Mouse (Mus musculus) fibroblast of lung, adult 2 months (primary cell): ENCODE results near the gene Atg4a-ps.
"Not testable (repeated sequence)": the region's sequence is repeated elsewhere in the genome, so short reads cannot be mapped to it uniquely, and the experiment has no call there.

ENCODE experiments used
- DNase-seq: peaks from one replicate; pipeline ENCODE4 v3.0.0-alpha.2; 2011; ENCODE audit warnings: low read depth

Atg4a-ps gene

DNA sequence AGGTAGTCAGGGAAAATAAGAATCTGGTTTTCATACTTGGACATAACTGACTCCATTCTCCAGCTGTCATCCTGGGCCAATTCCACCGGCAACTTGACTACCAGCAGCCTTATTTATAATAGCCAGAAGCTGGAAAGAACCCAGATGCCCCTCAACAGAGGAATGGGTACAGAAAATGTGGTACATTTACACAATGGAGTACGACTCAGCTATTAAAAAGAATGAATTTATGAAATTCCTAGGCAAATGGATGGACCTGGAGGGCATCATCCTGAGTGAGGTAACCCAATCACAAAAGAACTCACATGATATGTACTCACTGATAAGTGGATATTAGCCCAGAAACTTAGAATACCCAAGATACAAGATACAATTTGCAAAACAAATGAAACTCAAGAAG lies at the start of gene Atg4a-ps:
TSS of gene Atg4a-ps (minus strand) at position 101 of the 400 bp plus-strand sequence.
- not testable (repeated sequence) for DNase-seq

GRCm38 (mm10) chr3:103695556-103695955 lies 49.7 kb upstream of the Atg4a-ps start:
- no peak for DNase-seq

DNA sequence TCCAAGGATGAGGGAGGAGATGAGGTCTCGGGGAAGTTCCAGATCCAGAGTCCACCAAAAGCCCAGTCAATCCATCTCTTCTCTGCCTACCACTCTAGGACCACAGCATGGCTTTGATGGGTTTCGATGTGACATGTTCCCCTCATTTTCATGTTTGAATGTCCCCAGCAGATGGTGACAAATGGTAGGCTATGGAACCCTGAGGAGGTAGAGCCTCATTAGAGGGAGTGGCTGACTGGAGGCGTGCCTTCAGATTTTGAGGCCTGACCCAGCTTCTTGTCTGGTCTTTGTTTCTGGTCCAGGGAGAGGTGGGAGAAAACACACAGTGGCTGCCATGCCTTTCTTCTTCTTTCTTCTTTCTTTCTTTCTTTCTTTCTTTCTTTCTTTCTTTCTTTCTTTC lies 44.6 kb upstream of the Atg4a-ps start:
- no peak for DNase-seq

GRCm38 (mm10) chr3:103689043-103689442 lies 43.2 kb upstream of the Atg4a-ps start:
- no peak for DNase-seq

DNA sequence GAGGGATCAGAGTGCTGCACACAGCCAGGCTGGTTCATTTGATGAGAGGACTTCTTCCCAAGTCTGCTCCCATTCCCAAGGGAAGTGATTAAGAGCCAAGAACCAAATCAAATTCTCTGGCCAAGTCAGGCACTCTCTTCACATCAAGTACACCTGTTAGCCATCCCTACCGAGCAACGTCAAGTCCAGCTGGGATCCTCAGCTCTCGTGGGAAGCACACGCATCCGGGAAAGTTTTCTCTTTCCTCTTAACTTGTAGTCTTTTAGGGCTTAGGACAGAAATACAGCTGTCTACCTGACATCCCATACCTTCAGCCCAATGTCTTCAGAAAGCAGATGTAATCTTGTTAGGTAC lies 38.1 kb upstream of the Atg4a-ps start:
- DNase-seq: no peak

DNA sequence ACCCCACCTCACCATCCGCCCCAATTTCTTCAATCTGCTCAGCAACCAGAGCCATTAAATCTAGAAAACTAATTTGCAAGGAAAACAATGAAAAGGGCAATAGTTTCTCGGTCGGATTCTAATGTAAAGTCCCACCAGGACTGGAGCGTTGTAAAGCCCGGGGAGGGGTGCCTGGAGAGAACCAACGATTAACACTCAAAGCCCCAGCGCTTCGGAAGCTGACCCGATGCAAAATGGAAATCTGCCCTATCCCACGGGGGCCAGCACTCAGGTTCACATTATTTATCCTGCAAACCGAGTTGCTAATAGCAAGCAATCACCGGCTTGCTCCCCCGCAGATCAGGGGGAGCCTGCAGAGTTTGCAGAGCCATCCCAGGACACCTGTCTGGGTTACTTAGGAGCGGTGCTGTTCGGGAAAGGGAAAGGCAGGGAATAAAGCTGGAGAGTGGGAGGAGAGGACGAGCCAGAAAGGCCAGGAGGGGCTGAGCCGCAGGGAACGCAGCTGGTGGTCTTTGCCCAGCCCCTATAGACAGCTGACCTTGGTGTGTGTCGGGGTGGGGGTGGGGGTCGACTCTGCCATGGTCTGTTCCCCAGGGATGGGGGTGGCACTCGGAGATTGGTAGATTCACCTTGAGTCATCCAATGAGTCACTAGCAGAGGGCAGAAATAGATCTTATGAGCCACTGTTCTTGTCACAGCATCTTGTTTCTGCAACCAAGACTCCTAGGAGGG lies 37.5 kb upstream of the Atg4a-ps start:
- no peak for DNase-seq

GRCm38 (mm10) chr3:103682473-103682872 lies 36.6 kb upstream of the Atg4a-ps start:
- no peak for DNase-seq

- no peak for DNase-seq
Measured at GRCm38 (mm10) chr3:103678811-103679210, 32.9 kb upstream of the Atg4a-ps start.

DNA sequence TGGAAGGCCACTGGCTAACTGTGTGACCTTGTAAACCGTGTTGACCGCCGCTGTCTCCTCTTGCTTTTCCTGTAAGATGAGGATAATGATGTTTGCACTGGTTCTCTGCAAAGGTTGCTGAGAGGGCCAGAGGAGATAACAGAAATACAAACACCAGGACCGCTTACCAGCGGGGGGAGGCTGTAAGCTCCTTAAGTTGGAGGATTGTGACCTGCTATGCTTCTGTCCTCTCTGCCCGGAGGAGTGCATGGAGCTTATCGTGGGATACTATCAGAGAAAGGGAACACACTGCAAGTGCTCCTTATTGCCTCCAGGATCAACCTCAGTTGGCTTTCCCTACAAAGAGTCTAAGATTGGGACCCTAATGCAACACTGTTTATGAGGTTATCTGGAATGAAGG lies 26.8 kb upstream of the Atg4a-ps start:
- no peak for DNase-seq

GRCm38 (mm10) chr3:103672113-103672512 lies 26.2 kb upstream of the Atg4a-ps start:
- no peak for DNase-seq

GRCm38 (mm10) chr3:103663385-103663784 lies 17.5 kb upstream of the Atg4a-ps start:
- no peak for DNase-seq

DNA sequence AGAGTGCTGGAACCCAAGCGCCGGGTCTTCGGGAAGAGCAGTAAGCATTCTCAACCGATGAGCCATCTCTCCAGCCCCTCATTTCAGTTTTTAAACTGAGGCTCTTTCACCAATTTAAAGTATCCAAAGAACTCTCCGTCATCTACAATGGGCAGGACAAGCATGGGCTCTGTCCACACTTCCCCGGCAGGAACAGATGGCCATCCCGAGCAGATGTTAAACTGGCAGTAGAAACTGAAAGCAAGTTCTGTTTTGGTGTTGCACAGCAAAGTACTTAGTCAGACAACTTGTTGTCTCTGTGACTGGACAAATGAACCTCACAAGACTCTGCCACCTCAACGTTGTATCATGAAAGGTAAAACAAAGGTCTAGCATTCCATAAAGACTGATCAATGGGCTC lies 15.8 kb upstream of the Atg4a-ps start:
- no peak for DNase-seq

DNA sequence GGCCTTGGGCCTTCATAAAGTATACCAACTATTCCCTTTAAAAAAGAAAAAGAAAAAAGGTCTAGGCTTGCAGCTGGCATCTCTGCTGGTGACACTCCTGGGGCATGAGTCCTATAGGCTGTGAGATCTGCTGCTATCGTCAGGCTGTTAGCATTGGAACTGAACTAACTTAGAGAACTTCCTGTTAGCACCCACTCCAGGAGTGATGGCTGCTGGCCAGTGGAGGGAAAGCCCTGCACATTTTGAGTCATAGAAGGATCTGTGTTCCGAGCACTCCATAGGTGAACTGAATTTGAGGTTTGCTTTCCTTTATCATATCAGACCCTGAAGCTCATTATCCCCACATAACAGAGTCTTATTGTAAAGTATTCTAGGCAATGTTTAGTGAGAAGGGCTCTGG lies 14.1 kb upstream of the Atg4a-ps start:
- no peak for DNase-seq

GRCm38 (mm10) chr3:103650406-103650805 lies 4.5 kb upstream of the Atg4a-ps start:
- no peak for DNase-seq

GRCm38 (mm10) chr3:103649716-103650115 lies 3.8 kb upstream of the Atg4a-ps start:
- DNase-seq: no peak

DNA sequence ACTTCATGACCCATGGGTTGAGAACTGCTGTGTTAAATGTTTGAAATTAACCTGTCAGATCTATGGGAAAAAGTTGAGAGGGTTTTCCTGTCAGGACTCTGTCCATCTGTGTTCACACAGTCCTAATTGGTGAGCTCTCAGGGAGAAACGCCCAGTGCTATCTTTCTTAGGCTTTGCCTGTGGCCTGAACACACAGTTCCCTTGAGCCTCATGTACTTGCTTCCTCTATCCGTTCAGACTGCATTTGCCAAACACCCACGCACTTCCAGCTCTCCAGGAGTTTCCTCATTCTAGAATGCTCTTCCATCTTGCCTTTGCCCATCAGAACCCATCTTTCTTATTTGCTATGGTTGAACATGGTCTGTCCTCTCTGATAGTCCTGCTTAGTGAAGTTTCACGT lies 2.6 kb upstream of the Atg4a-ps start:
- no peak for DNase-seq

- DNase-seq: no peak
Measured at GRCm38 (mm10) chr3:103647164-103647867, 1.4 kb upstream of the Atg4a-ps start.

DNA sequence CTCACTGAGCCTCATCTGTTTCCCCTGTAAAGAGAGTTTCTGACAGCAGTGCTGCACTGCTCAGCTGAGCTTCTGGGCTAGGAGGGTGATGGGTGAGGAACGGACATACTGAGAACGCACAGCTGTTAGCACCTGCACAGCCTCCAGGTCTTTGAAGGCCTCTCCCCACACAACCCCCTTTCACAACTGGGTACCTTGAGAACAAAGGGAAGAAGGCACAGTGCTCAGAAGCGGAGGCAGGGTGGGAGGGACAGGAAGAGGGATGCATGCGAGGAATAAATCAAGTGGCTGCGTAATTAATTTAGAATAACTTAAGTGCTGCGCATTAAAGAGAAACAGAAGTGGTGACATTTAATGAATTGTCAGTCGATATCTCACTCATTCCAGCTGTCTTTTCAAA lies 4.6 kb downstream of the Atg4a-ps start:
- no peak for DNase-seq

- DNase-seq: no peak
Measured at GRCm38 (mm10) chr3:103640226-103640803, 5.6 kb downstream of the Atg4a-ps start.

DNA sequence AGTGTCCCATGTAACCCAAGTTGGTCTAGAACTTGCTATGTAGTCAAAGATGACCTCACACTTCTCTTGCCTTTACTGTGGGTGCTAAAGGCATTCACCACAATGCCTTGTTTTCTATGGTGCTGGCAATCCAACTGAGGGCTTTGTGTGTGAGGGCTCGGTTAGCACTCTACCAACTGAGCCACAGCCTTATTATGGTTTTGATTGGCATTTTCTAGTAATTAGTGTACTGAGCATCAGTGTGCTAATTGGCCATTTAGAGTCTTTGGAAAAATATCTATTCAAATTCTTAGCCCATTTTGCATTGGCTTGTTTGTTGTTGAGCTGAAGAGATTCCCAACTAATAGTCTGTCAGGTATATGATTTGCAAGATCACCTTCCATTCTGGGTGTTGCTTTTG lies 8.2 kb downstream of the Atg4a-ps start:
- no peak for DNase-seq

GRCm38 (mm10) chr3:103634256-103634655 lies 11.6 kb downstream of the Atg4a-ps start:
- no peak for DNase-seq

- DNase-seq: no peak
Measured at GRCm38 (mm10) chr3:103633831-103634230, 12.0 kb downstream of the Atg4a-ps start.

DNA sequence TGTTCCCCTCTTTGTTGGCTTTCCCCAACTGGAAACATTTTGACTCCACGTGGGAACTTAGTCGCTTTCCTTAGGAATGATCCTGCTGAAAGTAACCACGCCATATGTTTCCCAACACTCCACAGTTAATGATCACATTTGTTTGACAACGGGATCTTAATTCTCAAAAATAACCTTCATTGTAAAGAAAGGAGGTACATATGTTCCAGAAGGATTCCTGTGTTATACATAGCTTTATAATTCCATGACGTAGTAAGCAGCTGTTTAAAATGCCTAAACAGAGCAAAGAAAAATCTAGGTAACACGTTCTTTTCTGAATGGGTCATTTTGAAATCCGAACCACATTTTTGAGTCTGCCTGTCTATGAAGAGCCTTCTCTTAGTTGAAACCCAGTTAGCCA lies 12.7 kb downstream of the Atg4a-ps start:
- DNase-seq: no peak
